Mouse (Mus musculus): Measurements from ENCODE around the gene Sag. TPM values are rescaled to one million over a fixed set of nuclear protein-coding genes. Genes with fewer than 3 reads are reported as not detected.

Sag gene
- total and polyA plus RNA-seq, 2 experiments from 2014 or later: 0.11 to 0.31 TPM

DNA sequence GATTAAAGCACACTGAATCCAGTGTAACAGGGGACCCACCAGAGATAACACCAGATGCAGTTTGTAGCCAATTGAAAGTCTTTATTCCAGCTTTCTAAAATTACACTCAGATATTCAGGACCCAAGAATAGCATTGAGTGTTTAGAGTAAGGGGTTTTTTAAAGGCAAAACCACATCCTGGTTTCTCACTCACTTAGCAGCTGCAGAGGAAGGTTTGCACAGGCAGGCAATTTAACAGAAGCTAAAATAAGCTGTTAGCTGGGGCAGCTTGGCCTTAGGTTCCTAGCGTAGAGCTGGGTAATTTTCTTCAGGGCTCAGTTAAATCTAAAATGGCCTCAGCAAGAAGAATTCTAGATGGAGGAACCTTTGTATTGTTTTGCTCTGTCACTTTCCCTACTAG is 63.2 kb downstream of the Sag start:
- no peak overlapping the region for H3K4me3 ChIP-seq (ENCODE audit: low read depth, low read length)

DNA sequence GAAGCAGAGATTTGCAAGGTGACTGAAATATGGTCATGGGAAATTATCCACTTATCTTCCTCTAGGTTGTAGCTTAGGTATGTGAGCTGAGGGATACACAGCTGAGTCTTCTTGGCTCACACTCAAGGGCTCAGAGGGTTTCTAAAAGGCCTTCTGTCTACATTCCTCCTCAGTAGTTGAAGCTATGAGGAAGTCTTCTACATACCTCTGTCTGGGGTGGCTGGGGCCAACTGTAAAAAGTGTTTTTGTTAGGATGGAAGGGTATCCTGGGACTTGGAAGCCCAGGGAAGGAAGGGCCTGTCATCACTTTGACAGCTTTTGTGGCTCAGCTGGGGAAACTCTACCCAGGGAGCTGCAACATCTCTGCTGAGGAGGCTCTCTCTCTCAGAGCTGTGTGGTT is 68.1 kb downstream of the Sag start:
- Histone ChIP-seq H3K4me1 (ENCODE audit: control insufficient read depth, insufficient read depth) (peaks cover 18% of the 10 kb centered on the region; the same call in 1 of the 2 replicates), H3K9ac (replicated peaks; ENCODE audit: low read depth, low read length) (no peak overlapping the region), H3K4me3 (ENCODE audit: low read depth, low read length) (no peak overlapping the region), H3K27me3 (ENCODE audit: control insufficient read depth, insufficient read depth, low read length) (no peaks in the 10 kb centered on the region), H3K9me3 (replicated peaks; ENCODE audit: control insufficient read depth, low read length) (no peaks in the 10 kb centered on the region), H3K4me2 (ENCODE audit: low read depth, low read length) (no peak overlapping the region), H3K36me3 (replicated peaks; ENCODE audit: control insufficient read depth, insufficient read depth, low read length) (no peaks in the 10 kb centered on the region), H3K27ac (ENCODE audit: low read depth) (no peak overlapping the region)
- DNase-seq (ENCODE audit: low spot score) (no peak), ATAC-seq (ENCODE audit: insufficient read depth, low read depth) (no peak; the same call in 1 of the 2 replicates)
- TF ChIP-seq EP300 (IDR thresholded peaks at IDR 0.05; ENCODE audit: low read depth) (no peak), CTCF (IDR thresholded peaks at IDR 0.05; ENCODE audit: low read depth) (no peak)

More for the DNA sequence above, 63.2 kb downstream of the Sag start:
- TF ChIP-seq CTCF (IDR thresholded peaks at IDR 0.05; ENCODE audit: low read depth): no peak
- TF ChIP-seq EP300 (IDR thresholded peaks at IDR 0.05; ENCODE audit: low read depth): no peak
- no peak overlapping the region for H3K27ac ChIP-seq (ENCODE audit: low read depth)
- DNase-seq (ENCODE audit: low spot score): no peak
- no peak for ATAC-seq (ENCODE audit: insufficient read depth, low read depth)
- peaks cover 14% of the 10 kb centered on the region for H3K4me1 ChIP-seq (ENCODE audit: control insufficient read depth, insufficient read depth)
- H3K27me3 ChIP-seq (ENCODE audit: control insufficient read depth, insufficient read depth, low read length): no peaks in the 10 kb centered on the region
- no peaks in the 10 kb centered on the region for H3K36me3 ChIP-seq (replicated peaks; ENCODE audit: control insufficient read depth, insufficient read depth, low read length)
- WGBS: 67% methylated on average over 1 of the region's 1 CpGs
- no peaks in the 10 kb centered on the region for H3K9me3 ChIP-seq (replicated peaks; ENCODE audit: control insufficient read depth, low read length)
- no peak overlapping the region for H3K9ac ChIP-seq (replicated peaks; ENCODE audit: low read depth, low read length)
- no peak overlapping the region for H3K4me2 ChIP-seq (ENCODE audit: low read depth, low read length)

DNA sequence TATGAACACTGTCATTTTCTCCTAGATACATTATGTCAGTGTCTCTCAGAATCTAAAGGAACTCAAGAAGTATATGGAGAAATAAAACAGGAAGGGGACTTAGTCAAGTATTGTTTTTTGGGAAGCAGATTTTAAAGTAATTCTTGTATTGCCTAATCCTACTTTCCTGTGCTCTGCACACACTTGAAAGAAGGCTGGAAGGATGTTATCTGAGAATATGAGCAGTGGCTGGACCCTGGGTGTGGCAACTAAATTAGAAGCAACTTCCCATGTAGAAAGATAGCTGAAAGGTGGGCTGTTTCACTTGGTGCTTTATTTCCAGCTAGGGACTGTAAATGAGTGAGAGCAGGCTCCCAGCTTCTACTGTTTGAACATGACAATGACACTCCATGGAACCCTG is 69.6 kb downstream of the Sag start:
- Histone ChIP-seq H3K9me3 (replicated peaks; ENCODE audit: control insufficient read depth, low read length) (no peaks in the 10 kb centered on the region), H3K4me1 (ENCODE audit: control insufficient read depth, insufficient read depth) (peaks cover 24% of the 10 kb centered on the region), H3K27ac (ENCODE audit: low read depth) (no peak overlapping the region), H3K4me3 (ENCODE audit: low read depth, low read length) (no peak overlapping the region), H3K4me2 (ENCODE audit: low read depth, low read length) (no peak overlapping the region), H3K36me3 (replicated peaks; ENCODE audit: control insufficient read depth, insufficient read depth, low read length) (no peaks in the 10 kb centered on the region), H3K9ac (replicated peaks; ENCODE audit: low read depth, low read length) (no peak overlapping the region), H3K27me3 (ENCODE audit: control insufficient read depth, insufficient read depth, low read length) (no peaks in the 10 kb centered on the region)
- DNase-seq (ENCODE audit: low spot score): no peak
- TF ChIP-seq CTCF (IDR thresholded peaks at IDR 0.05; ENCODE audit: low read depth) (no peak), EP300 (IDR thresholded peaks at IDR 0.05; ENCODE audit: low read depth) (no peak)
- ATAC-seq (ENCODE audit: insufficient read depth, low read depth): no peak

DNA sequence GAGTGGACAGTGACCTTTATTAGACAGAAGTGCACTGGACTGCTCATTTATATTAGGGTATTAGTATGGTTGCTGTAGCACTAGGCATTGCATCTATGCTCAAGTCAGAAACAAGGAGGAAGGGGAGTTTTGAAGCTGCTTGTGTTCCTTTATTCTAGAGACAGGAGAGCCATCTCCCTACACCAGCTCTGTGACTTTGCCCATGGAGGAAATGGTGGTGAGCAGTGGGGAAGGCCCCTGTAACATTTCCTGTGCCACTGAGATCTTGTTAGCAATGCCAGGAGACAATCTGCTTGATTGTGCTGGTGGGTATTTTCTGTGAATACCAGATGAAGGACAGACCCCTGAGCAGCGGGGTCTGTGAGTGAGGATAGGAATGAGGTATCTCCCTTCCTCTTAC is 72.6 kb downstream of the Sag start:
- TF ChIP-seq EP300 (IDR thresholded peaks at IDR 0.05; ENCODE audit: low read depth) (no peak), CTCF (IDR thresholded peaks at IDR 0.05; ENCODE audit: low read depth) (no peak)
- DNase-seq (ENCODE audit: low spot score) (no peak), ATAC-seq (ENCODE audit: insufficient read depth, low read depth) (no peak)
- no peak overlapping the region for H3K4me2 ChIP-seq (ENCODE audit: low read depth, low read length)
- no peak overlapping the region for H3K9ac ChIP-seq (replicated peaks; ENCODE audit: low read depth, low read length)
- H3K36me3 ChIP-seq (replicated peaks; ENCODE audit: control insufficient read depth, insufficient read depth, low read length): no peaks in the 10 kb centered on the region
- H3K4me3 ChIP-seq (ENCODE audit: low read depth, low read length): no peak overlapping the region
- no peaks in the 10 kb centered on the region for H3K9me3 ChIP-seq (replicated peaks; ENCODE audit: control insufficient read depth, low read length)
- no peaks in the 10 kb centered on the region for H3K27me3 ChIP-seq (ENCODE audit: control insufficient read depth, insufficient read depth, low read length)
- peaks cover 54% of the 10 kb centered on the region for H3K4me1 ChIP-seq (ENCODE audit: control insufficient read depth, insufficient read depth)
- 90% methylated on average over 1 of the region's 1 CpGs for WGBS
- no peak overlapping the region for H3K27ac ChIP-seq (ENCODE audit: low read depth)

DNA sequence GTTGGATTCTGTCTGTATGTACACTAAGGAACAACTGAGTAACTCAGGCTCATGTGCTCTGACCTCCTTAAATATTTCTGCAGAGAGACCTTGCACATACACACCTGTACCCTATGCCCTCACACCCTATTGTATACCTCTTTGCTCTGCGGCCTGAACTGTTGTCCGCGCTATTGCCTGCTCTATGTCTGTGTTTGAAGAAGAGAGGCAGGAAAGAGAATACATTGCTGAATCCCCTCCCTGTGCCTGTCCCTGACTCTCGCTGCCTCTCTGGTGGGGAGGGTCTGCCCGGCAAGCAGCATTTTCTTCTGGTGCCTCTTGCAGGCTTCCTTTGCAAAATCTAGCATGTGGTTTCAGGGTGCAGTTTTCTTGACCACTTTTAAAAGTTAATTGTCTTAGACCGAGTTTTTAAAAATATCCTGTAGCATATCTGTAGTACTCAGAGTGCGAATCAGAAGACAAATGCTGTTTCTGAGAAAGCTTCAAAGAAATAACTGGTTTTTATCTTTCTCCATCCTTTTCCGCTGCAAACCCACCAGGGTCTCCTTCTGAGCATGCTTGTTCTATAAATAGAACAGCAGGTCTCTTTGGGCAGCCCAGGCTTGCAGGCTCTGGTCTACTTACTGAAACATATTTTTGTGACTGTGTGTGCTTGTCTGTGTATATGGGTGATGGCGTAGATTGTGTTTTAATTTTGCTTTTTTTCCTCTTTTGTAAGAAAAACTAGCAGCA is 74.2 kb downstream of the Sag start:
- no peaks in the 10 kb centered on the region for H3K27me3 ChIP-seq (ENCODE audit: control insufficient read depth, insufficient read depth, low read length)
- H3K9ac ChIP-seq (replicated peaks; ENCODE audit: low read depth, low read length): no peak overlapping the region
- no peaks in the 10 kb centered on the region for H3K9me3 ChIP-seq (replicated peaks; ENCODE audit: control insufficient read depth, low read length)
- H3K36me3 ChIP-seq (replicated peaks; ENCODE audit: control insufficient read depth, insufficient read depth, low read length): no peaks in the 10 kb centered on the region
- peaks cover 51% of the 10 kb centered on the region for H3K4me1 ChIP-seq (ENCODE audit: control insufficient read depth, insufficient read depth)
- H3K4me2 ChIP-seq (ENCODE audit: low read depth, low read length): no peak overlapping the region
- ATAC-seq (ENCODE audit: insufficient read depth, low read depth) (no peak), DNase-seq (ENCODE audit: low spot score) (no peak)
- no peak for TF ChIP-seq CTCF (IDR thresholded peaks at IDR 0.05; ENCODE audit: low read depth)
- TF ChIP-seq EP300 (IDR thresholded peaks at IDR 0.05; ENCODE audit: low read depth): no peak
- no peak overlapping the region for H3K4me3 ChIP-seq (ENCODE audit: low read depth, low read length)
- WGBS: 40% methylated on average over 9 of the region's 9 CpGs
- no peak overlapping the region; the same call in none of the 2 replicates for H3K27ac ChIP-seq (ENCODE audit: low read depth)

DNA sequence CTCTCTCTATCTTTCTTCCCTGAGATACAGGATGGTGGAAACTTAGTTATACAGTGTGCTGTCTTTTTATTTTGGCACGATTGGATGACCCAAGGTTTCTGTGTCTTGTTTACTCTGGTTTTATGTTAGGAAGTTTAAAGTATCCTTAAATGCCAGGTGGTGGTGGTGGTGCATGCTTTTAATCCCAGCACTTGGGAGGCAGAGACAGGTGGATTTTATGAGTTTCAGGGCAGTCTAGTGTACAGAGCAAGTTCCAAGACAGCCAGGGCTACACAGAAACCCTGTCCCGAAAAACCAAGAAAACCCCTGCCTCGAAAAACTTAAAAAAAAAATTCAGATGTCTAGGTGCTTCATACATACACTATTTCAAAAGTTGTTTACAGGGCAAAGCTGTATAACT is 75.6 kb downstream of the Sag start:
- no peak overlapping the region for H3K9ac ChIP-seq (replicated peaks; ENCODE audit: low read depth, low read length)
- WGBS: 83% methylated on average over 3 of the region's 3 CpGs
- no peaks in the 10 kb centered on the region for H3K9me3 ChIP-seq (replicated peaks; ENCODE audit: control insufficient read depth, low read length)
- TF ChIP-seq EP300 (IDR thresholded peaks at IDR 0.05; ENCODE audit: low read depth) (no peak), CTCF (IDR thresholded peaks at IDR 0.05; ENCODE audit: low read depth) (no peak)
- H3K4me3 ChIP-seq (ENCODE audit: low read depth, low read length): no peak overlapping the region
- H3K27me3 ChIP-seq (ENCODE audit: control insufficient read depth, insufficient read depth, low read length): no peaks in the 10 kb centered on the region
- peak overlapping the region; percentile 91 for H3K27ac ChIP-seq (ENCODE audit: low read depth)
- H3K4me1 ChIP-seq (ENCODE audit: control insufficient read depth, insufficient read depth): peaks cover 48% of the 10 kb centered on the region
- H3K4me2 ChIP-seq (ENCODE audit: low read depth, low read length): no peak overlapping the region
- peaks cover 10% of the 10 kb centered on the region; the same call in 1 of the 2 replicates for H3K36me3 ChIP-seq (replicated peaks; ENCODE audit: control insufficient read depth, insufficient read depth, low read length)
- ATAC-seq (ENCODE audit: insufficient read depth, low read depth) (no peak), DNase-seq (ENCODE audit: low spot score) (no peak)
